ENCODE assay signal across 7 mouse cellular contexts in genomic region chr1:132315889-132316624, GRCm38 (mm10). TPM values are rescaled to one million over a fixed set of nuclear protein-coding genes. Genes with fewer than 3 reads are reported as not detected.
A peak's percentile ranks its signal among the peaks of the same experiment; 100 is the strongest.
DNase-seq lines count a peak whose midpoint lies in the region; ATAC-seq lines count a peak whose summit lies in the region.

TSS of gene Nuak2 (plus strand) at chr1:132316126.

- H3K36me3 ChIP-seq in intestine, embryonic 14.5 days (ENCODE audit: control insufficient read depth, insufficient read depth, low read length): no peaks in the 10 kb centered on the region
- H3K36me3 ChIP-seq in midbrain, embryonic 10.5 days: peaks cover 38% of the 10 kb centered on the region

- H3K4me3 ChIP-seq in intestine, embryonic 14.5 days (ENCODE audit: low read depth, low read length): peak within 1 kb of the TSS; percentile 51
- H3K4me3 ChIP-seq in midbrain, embryonic 10.5 days: peak within 1 kb of the TSS; percentile 88

- H3K27me3 ChIP-seq in intestine, embryonic 14.5 days (replicated peaks; ENCODE audit: control insufficient read depth, insufficient read depth, low read length): peaks cover 20% of the 10 kb centered on the region
- peaks cover 22% of the 10 kb centered on the region for H3K27me3 ChIP-seq in midbrain, embryonic 10.5 days (ENCODE audit: low read depth, poor library complexity, severe bottlenecking)

- ATAC-seq in intestine, embryonic 14.5 days (replicated peaks; ENCODE audit: low FRiP score, low TSS enrichment, low read depth): peak; percentile 88

- peaks cover 16% of the 10 kb centered on the region for H3K4me1 ChIP-seq in intestine, embryonic 14.5 days (replicated peaks; ENCODE audit: control insufficient read depth, insufficient read depth, low read length)
- peaks cover 89% of the 10 kb centered on the region for H3K4me1 ChIP-seq in midbrain, embryonic 10.5 days

- peak; percentile 94 for DNase-seq in adrenal gland, adult 2 months
- DNase-seq in embryo, embryonic 10 days (ENCODE audit: low spot score): peak; percentile 96
- DNase-seq in gastrocnemius, postnatal 14 days: peak; percentile 86
- peak; percentile 86 for DNase-seq in intestine, embryonic 14.5 days (ENCODE audit: low spot score)
- DNase-seq in left cerebral cortex, postnatal 36 days (ENCODE audit: low spot score in 2 of 2): peak; percentile 74 to 77
- peak; percentile 95 for DNase-seq in midbrain, embryonic 10.5 days (ENCODE audit: low spot score)
- peak; percentile 74 for DNase-seq in right cerebral cortex, postnatal 4 days

- H3K9ac ChIP-seq in intestine, embryonic 14.5 days (ENCODE audit: low read length): peak within 1 kb of the TSS; percentile 40

- peak within 1 kb of the TSS; percentile 88 for H3K4me2 ChIP-seq in intestine, embryonic 14.5 days (ENCODE audit: low read length)

- 1% methylated on average over 67 of the region's 67 CpGs for WGBS in intestine, embryonic 14.5 days
- WGBS in midbrain, embryonic 10.5 days: under 1% methylated on average over 67 of the region's 67 CpGs

- no peaks in the 10 kb centered on the region for H3K9me3 ChIP-seq in intestine, embryonic 14.5 days (ENCODE audit: control insufficient read depth, low read length)
- no peaks in the 10 kb centered on the region for H3K9me3 ChIP-seq in midbrain, embryonic 10.5 days (replicated peaks)

- intact Hi-C loops in gastrocnemius, postnatal 14 days (cut with DNase I; ENCODE audit: low total_unique reads): loop anchor here (2.0 kb wide), 1 partner anchor 39 kb away; no protein-coding TSS in a partner anchor
- intact Hi-C loops in left cerebral cortex, postnatal 36 days (cut with DNase I): no loop called here

- no peak within 1 kb of the TSS for H3K27ac ChIP-seq in intestine, embryonic 14.5 days (ENCODE audit: low read depth)
- peak within 1 kb of the TSS; percentile 95 for H3K27ac ChIP-seq in midbrain, embryonic 10.5 days (replicated peaks)

RNA-seq across cellular contexts. Expression of gene Nuak2, which starts in this region (rescaled TPM):
- total RNA-seq in adrenal gland, adult 2 months (2021): 1 to 10 TPM; 4.7 TPM
- polyA plus RNA-seq in adrenal gland, adult 2 months (2012; rRNA removed): 2.8 and 2.9 TPM in 2 replicates
- 1 to 10 TPM; 1.1 to 1.5 TPM for total RNA-seq in gastrocnemius, postnatal 14 days (2021)
- 2.1 and 4.4 TPM in 2 replicates for polyA plus RNA-seq in intestine, embryonic 14.5 days (2014; fragmentation: Nextera tagmentation; extraction: Ambion mirVana)
- total RNA-seq in left cerebral cortex, postnatal 36 days (2021): 1 to 10 TPM in 1 of 2 experiments, under 1 TPM in 1; 0.62 to 1.6 TPM
- polyA plus RNA-seq in midbrain, embryonic 10.5 days (2016; fragmentation: Nextera tagmentation; extraction: Ambion mirVana): 87.1 and 101 TPM in 2 replicates

Comparison
In these comparisons a context has a peak if more than half of its experiments do, and no peak if none do; other contexts are left out.
1. RNA of gene Nuak2 (polyA plus RNA-seq): 87.1 to 101 TPM in midbrain, embryonic 10.5 days; 2.1 to 4.4 TPM in intestine, embryonic 14.5 days and 2.8 to 2.9 TPM in adrenal gland, adult 2 months; every median in the first group is over 10 times any median in the second.
2. Peak in every context shown above with its lines, with median percentiles within 50 percentile points of each other: DNase-seq.